Mouse (Mus musculus) testis, adult 2 months (tissue): ENCODE measurements around the gene Cacna1d.

Source experiments
- CTCF ChIP-seq: fragments of 200-500 bp; IDR thresholded peaks from 2 replicates; pipeline ENCODE4 v1.5.1; 2012; ENCODE audit warnings: low read depth, mild to moderate bottlenecking, inconsistent platforms, low read length, moderate library complexity; ENCODE audit not compliant: control insufficient read depth, insufficient read depth, insufficient replicate concordance
- POLR2A ChIP-seq: fragments of 200-500 bp; IDR thresholded peaks from 2 replicates; pipeline ENCODE4 v1.6.1; 2012; ENCODE audit warnings: low read depth, mild to moderate bottlenecking, inconsistent platforms, low read length, moderate library complexity; ENCODE audit not compliant: control insufficient read depth

DNA sequence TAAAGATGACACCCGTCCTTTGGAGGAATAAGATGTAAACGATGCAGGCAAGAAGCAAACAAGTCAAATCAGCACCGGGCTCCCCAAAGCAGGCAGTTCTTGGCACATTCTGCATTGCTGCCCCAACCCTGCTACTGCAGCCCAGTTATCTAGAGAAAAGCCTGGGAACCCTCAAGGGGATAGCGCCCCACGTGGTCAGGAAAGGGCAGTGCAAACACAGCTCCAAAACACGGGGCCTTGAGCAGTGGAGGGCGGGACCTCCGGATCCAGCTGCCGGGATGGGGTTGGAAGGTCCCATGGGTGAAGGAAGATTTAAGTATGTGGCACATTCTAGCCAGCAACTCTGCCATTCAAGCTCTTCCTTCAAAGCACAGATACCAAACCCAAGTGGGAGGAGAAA, 361.9 kb downstream of the Cacna1d start:
- TF ChIP-seq CTCF (peak; percentile 69; the same call in 1 of the 2 replicates), POLR2A (no peak)
